Mouse (Mus musculus) thymus, adult 2 months (tissue): ENCODE results near the gene Zmiz2.

ENCODE experiments used
- CTCF ChIP-seq: fragments of 200-500 bp; IDR thresholded peaks from 2 replicates; pipeline ENCODE4 v1.5.1; 2012; ENCODE audit warnings: mild to moderate bottlenecking, control low read depth, low read length, moderate library complexity, borderline replicate concordance; ENCODE audit not compliant: control insufficient read depth, poor library complexity, insufficient read depth; ENCODE audit errors: extremely low read depth
- POLR2A ChIP-seq: fragments of 200-500 bp; IDR thresholded peaks from 2 replicates; pipeline ENCODE4 v1.6.1; 2012; ENCODE audit warnings: mild to moderate bottlenecking, low read length, control low read depth, moderate library complexity; ENCODE audit not compliant: control insufficient read depth, poor library complexity, insufficient read depth; ENCODE audit errors: extremely low read depth

DNA sequence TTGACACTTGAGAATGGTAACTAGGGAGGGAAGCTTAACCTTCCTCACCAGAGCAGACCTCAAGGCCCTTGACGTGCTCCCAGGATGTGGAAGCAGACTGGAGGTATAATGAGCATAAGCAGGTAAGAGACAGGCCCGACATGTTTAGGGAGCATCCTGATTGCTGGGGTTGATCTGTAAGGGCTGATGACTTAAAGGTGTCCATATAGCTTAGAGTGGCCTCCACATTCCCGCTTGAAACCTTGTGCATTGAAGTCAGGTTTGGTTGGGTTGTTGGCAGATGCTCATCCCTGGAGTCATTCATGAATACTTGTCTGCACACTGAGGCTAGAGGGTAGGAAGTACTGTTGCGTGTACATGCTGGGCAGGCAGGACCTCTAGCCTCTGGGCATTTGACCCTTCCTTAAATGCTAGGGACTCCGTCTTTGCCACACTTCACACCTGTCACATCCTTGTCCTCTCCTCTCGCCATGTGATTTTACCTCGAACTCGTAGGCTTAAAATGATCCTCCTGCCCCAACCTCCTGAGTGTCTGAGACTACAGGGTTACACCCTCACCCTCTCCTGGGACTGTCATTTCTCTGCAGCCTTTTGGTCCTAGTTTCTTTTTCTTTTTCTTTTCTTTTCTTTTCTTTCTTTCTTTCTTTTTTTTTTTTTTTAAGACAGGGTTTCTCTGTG is 1.6 kb downstream of the Zmiz2 start:
- TF ChIP-seq CTCF (no peak), POLR2A (no peak)
